Mouse (Mus musculus): ENCODE results near the gene Wtap.

- TF ChIP-seq NRF1 (IDR thresholded peaks at IDR 0.05; ENCODE audit: insufficient read depth, low read depth, low read length, poor library complexity, severe bottlenecking) (no peak), GATA1 (IDR thresholded peaks at IDR 0.05; ENCODE audit: low read depth, low read length) (no peak), MYB (IDR thresholded peaks at IDR 0.05; ENCODE audit: low read depth, low read length) (no peak), ZMIZ1 (IDR thresholded peaks at IDR 0.05; ENCODE audit: low read depth, low read length) (no peak), MEF2A (IDR thresholded peaks at IDR 0.05; ENCODE audit: extremely low read depth, insufficient replicate concordance, low read depth, low read length, poor library complexity, severe bottlenecking) (no peak)
Observed at GRCm38 (mm10) chr17:12949669-12950068, 44.3 kb downstream of the Wtap start.

Measured in MEL (cell line).